Mouse (Mus musculus) heart, postnatal 0 days (tissue): ENCODE data around the gene Fabp1. TPM values are rescaled to one million over a fixed set of nuclear protein-coding genes. Genes with fewer than 3 reads are reported as not detected.

Experiments used
- ATAC-seq: fragments of 200-750 bp; cut with Nextera tagmentation; 2 replicates; pipeline ENCODE4 v1.8.0; 2017; ENCODE audit warnings: low read depth, moderate number of reproducible peaks, moderate library complexity; ENCODE audit not compliant: insufficient read depth
- DNase-seq: peaks from one replicate; pipeline ENCODE4 v3.0.0-alpha.2; 2016; ENCODE audit warnings: low spot score
- H3K27ac ChIP-seq: fragments of 300-500 bp; sonication (generic); 2 replicates; pipeline ENCODE4 v1.5.1; 2014; ENCODE audit warnings: low read depth, mild to moderate bottlenecking
- H3K27me3 ChIP-seq: fragments of 300-500 bp; sonication (generic); 2 replicates; pipeline ENCODE4 v1.6.1; 2014; ENCODE audit warnings: low read length, mixed read lengths; ENCODE audit not compliant: control insufficient read depth, insufficient read depth
- H3K36me3 ChIP-seq: fragments of 300-500 bp; sonication (generic); replicated peaks from 2 replicates; pipeline ENCODE4 v1.6.1; 2014; ENCODE audit warnings: low read length, mixed read lengths; ENCODE audit not compliant: control insufficient read depth, insufficient read depth
- H3K4me1 ChIP-seq: fragments of 300-500 bp; sonication (generic); 2 replicates; pipeline ENCODE4 v1.6.1; 2014; ENCODE audit warnings: antibody characterized with exemption; ENCODE audit not compliant: control insufficient read depth, insufficient read depth
- H3K4me2 ChIP-seq: fragments of 300-500 bp; sonication (generic); 2 replicates; pipeline ENCODE4 v1.6.1; 2014; ENCODE audit warnings: low read depth, mild to moderate bottlenecking, low read length, moderate library complexity
- H3K4me3 ChIP-seq: fragments of 300-500 bp; sonication (generic); 2 replicates; pipeline ENCODE4 v1.5.1; 2014; ENCODE audit warnings: low read depth, low read length
- H3K9ac ChIP-seq: fragments of 300-500 bp; sonication (generic); replicated peaks from 2 replicates; pipeline ENCODE4 v1.6.1; 2014; ENCODE audit warnings: low read depth, low read length, mixed read lengths
- H3K9me3 ChIP-seq: fragments of 300-500 bp; sonication (generic); replicated peaks from 2 replicates; pipeline ENCODE4 v1.6.1; 2016; ENCODE audit warnings: low read length; ENCODE audit not compliant: control insufficient read depth
- CTCF ChIP-seq: IDR thresholded peaks from 2 replicates; pipeline ENCODE4 v1.5.1; 2016; ENCODE audit warnings: antibody characterized with exemption, control low read depth, low read depth
- EP300 ChIP-seq: IDR thresholded peaks from 2 replicates; pipeline ENCODE4 v1.6.1; 2016; ENCODE audit warnings: antibody characterized with exemption, low read depth
- WGBS: fragments of 180-500 bp; shearing (Covaris S2); extraction: QIAGEN DNeasy Blood & Tissue Kit; methylation state at CpG from one replicate; pipeline ENCODE4 v1.1.7; 2014; 5-methylcytosine and 5-hydroxymethylcytosine counted together
- polyA plus RNA-seq: library from polyadenylated mRNA; unstranded; fragments of >200 nt; fragmentation: Nextera tagmentation; extraction: Ambion mirVana; gene quantifications from 2 replicates; pipeline ENCODE4 v1.2.1, GENCODE M21; 2015
- total RNA-seq: library from RNA; depleted of rRNA; stranded (reverse); fragments of >200 nt; gene quantifications from 2 replicates; pipeline ENCODE4 v1.2.3, GENCODE M21; 2014; ENCODE audit warnings: low replicate concordance; rRNA removed

The Fabp1 gene
- total RNA-seq: not detected in 2 replicates
- 0.23 and 0.83 TPM in 2 replicates for polyA plus RNA-seq

DNA sequence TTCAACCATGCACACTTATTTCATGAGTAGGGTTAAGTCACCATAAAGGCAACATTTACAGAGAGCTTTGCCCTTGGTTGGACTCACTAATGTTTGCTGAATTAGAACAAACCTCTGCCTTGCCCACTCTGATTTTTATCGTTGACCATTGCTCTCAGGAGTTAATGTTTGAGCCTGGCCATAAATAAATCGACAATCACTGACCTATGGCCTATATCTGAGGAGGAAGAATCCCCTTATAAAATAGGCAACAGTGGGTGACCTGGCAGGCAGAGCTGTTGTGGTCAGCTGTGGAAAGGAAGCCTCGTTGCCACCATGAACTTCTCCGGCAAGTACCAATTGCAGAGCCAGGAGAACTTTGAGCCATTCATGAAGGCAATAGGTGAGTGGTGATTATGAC, at the start of gene Fabp1:
Fabp1 (plus strand) TSS at position 216 of the 400 bp plus-strand sequence.
- no peak within 1 kb of the TSS for H3K4me2 ChIP-seq
- no peaks in the 10 kb centered on the region for H3K9me3 ChIP-seq
- no peak for DNase-seq
- TF ChIP-seq CTCF: no peak
- TF ChIP-seq EP300: no peak
- no peak within 1 kb of the TSS for H3K9ac ChIP-seq
- H3K27ac ChIP-seq: no peak within 1 kb of the TSS
- 0 out of 2 replicates have a peak, but pooled peaks cover 4% of the 10 kb centered on the region for H3K4me1 ChIP-seq
- 81% methylated on average over 4 of the region's 4 CpGs for WGBS
- no peaks in the 10 kb centered on the region for H3K27me3 ChIP-seq
- no peaks in the 10 kb centered on the region for H3K36me3 ChIP-seq
- ATAC-seq: no peak
- no peak within 1 kb of the TSS for H3K4me3 ChIP-seq

DNA sequence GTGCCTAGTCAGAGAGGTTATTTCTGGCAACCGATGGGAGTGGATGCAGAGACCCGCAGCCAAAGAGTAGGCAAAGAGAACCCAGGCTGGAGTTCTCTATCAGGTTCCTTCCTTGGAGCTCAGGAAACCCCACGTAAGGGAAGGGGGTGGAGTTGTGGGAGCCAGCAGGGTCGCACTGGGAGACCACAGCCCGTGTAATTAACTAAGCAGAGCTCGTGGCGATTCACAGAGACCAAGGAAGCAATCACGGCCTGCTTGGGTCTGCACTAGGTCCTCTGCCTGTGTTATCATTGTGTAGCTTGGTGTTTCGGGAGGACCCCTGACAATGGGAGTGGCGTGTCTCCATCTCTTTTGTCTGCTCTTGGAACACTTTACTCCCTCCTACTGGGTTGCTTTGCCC, 48.5 kb upstream of the Fabp1 start:
- TF ChIP-seq CTCF (no peak), EP300 (no peak)
- no peaks in the 10 kb centered on the region for H3K4me1 ChIP-seq
- 46% methylated on average over 10 of the region's 10 CpGs for WGBS
- no peak overlapping the region for H3K4me3 ChIP-seq
- H3K27ac ChIP-seq: no peak overlapping the region
- H3K36me3 ChIP-seq: no peaks in the 10 kb centered on the region
- no peak overlapping the region for H3K9ac ChIP-seq
- ATAC-seq: no peak
- H3K4me2 ChIP-seq: no peak overlapping the region
- no peak for DNase-seq
- H3K27me3 ChIP-seq: no peaks in the 10 kb centered on the region
- no peaks in the 10 kb centered on the region for H3K9me3 ChIP-seq

DNA sequence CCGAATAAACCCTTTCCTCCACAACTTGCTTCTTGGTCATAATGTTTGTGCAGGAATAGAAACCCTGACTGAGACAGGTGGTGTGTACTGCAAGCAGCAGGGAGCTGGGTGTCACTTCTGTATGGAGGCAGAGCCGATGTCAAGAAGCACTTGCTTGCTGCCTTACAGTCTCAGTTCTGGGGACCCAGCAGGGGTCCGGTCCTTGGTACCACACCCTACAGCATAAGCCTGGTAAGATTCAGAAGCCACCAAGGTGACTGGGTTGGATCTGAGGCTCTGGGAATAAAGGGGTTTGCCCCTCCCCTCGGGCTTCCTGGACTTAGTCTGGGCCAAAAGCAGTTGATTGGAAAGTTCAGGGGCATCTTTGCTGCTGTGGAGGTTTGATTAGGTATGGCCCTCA, 46.1 kb upstream of the Fabp1 start:
- no peak for TF ChIP-seq CTCF
- no peak for TF ChIP-seq EP300
- Histone ChIP-seq H3K9me3 (no peaks in the 10 kb centered on the region), H3K4me1 (no peaks in the 10 kb centered on the region), H3K27me3 (no peaks in the 10 kb centered on the region), H3K9ac (no peak overlapping the region), H3K4me2 (no peak overlapping the region), H3K27ac (no peak overlapping the region), H3K4me3 (no peak overlapping the region), H3K36me3 (no peaks in the 10 kb centered on the region)
- ATAC-seq: no peak
- DNase-seq: no peak
- WGBS: 86% methylated on average over 4 of the region's 4 CpGs

DNA sequence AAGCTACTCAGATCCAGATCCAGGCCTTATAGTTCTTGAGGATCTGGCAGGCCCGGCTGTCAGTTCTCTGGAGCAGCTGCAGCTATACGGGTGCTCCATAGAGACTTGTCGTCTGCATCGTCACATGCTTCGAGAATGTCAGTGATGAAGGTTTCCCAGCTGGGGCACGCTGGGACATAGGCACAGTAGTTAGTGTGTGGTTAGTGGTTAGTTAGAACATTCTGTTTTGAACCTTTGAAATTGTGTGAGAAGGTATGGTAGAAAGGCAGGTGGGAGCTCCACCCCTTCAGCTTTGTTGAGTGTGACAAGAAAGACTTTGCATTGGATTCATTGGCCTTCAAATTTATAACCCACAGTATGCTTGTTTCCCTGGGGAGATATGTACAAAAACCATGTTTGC, 44.8 kb upstream of the Fabp1 start:
- no peaks in the 10 kb centered on the region for H3K9me3 ChIP-seq
- no peak for TF ChIP-seq CTCF
- TF ChIP-seq EP300: no peak
- DNase-seq (no peak), ATAC-seq (no peak)
- no peak overlapping the region for H3K4me3 ChIP-seq
- H3K27me3 ChIP-seq: no peaks in the 10 kb centered on the region
- no peaks in the 10 kb centered on the region for H3K36me3 ChIP-seq
- no peak overlapping the region for H3K4me2 ChIP-seq
- no peak overlapping the region for H3K9ac ChIP-seq
- 75% methylated on average over 6 of the region's 6 CpGs for WGBS
- no peak overlapping the region for H3K27ac ChIP-seq
- no peaks in the 10 kb centered on the region for H3K4me1 ChIP-seq

DNA sequence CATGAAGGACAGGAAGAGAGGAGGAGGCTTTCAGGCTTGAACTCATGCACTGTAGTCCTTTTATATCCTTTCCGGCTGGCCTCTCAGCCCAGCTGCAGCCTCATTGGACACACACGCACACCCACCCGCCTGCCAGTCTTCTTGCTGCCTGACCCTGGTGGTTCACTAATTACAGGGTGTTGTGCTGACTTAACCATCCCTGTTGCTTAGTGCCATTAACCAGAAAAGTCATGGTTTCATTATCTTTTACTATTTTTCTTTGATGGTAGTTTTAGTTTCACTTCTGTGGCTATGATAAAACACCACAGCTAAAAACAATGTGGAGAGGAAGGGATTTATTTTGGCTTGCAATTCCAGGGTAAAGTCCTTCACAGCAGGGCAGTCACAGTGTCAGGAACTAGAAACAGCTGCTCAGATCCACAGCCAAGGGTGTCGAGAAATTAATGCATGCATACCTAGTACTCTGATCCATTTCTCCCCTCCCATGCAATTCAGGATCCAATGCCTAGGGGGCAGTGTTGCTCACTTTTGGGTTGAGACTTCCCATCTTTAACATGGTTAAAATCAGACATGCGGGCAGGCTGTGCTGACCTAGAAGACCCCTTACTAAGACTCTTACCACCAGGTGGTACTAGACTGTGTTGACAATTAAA, 42.8 kb upstream of the Fabp1 start:
- no peak overlapping the region for H3K27ac ChIP-seq
- WGBS: 87% methylated on average over 5 of the region's 5 CpGs
- no peak for ATAC-seq
- TF ChIP-seq EP300 (no peak), CTCF (peak; percentile 42)
- H3K9me3 ChIP-seq: no peaks in the 10 kb centered on the region
- no peak overlapping the region for H3K9ac ChIP-seq
- no peaks in the 10 kb centered on the region for H3K4me1 ChIP-seq
- H3K4me3 ChIP-seq: no peak overlapping the region
- H3K4me2 ChIP-seq: no peak overlapping the region
- H3K27me3 ChIP-seq: no peaks in the 10 kb centered on the region
- no peaks in the 10 kb centered on the region for H3K36me3 ChIP-seq
- DNase-seq: no peak

DNA sequence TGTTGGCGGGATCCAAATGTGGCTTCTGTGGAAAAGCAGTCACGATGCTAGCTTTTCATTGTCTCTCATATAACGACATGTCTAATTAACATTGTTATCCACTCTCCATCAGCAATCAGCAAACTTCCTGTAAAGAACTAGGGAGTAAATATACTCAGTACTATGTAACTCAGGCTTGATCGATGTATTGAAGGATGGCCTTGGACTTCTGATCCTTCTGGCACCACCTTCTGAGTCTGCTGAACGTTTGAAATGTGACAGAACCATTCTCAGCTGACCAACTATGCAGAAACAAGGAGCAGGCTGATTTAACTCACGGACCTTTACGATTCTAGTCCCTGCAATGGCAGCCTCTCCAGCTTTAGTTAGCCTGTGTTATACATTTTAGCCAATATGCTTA, 38.3 kb upstream of the Fabp1 start:
- ATAC-seq (no peak), DNase-seq (no peak)
- Histone ChIP-seq H3K27ac (no peak overlapping the region), H3K27me3 (no peaks in the 10 kb centered on the region), H3K4me1 (peaks cover 5% of the 10 kb centered on the region; the same call in 1 of the 2 replicates), H3K9me3 (no peaks in the 10 kb centered on the region), H3K4me2 (no peak overlapping the region), H3K4me3 (no peak overlapping the region), H3K9ac (no peak overlapping the region), H3K36me3 (no peaks in the 10 kb centered on the region)
- TF ChIP-seq EP300 (no peak), CTCF (no peak)
- 69% methylated on average over 7 of the region's 7 CpGs for WGBS
